Mouse (Mus musculus): ENCODE measurements around the gene Slc38a10. TPM values are rescaled to one million over a fixed set of nuclear protein-coding genes. Genes with fewer than 3 reads are reported as not detected.

Slc38a10 gene
- polyA plus RNA-seq, 1 experiment from 2014 or later: 42.0 TPM

DNA sequence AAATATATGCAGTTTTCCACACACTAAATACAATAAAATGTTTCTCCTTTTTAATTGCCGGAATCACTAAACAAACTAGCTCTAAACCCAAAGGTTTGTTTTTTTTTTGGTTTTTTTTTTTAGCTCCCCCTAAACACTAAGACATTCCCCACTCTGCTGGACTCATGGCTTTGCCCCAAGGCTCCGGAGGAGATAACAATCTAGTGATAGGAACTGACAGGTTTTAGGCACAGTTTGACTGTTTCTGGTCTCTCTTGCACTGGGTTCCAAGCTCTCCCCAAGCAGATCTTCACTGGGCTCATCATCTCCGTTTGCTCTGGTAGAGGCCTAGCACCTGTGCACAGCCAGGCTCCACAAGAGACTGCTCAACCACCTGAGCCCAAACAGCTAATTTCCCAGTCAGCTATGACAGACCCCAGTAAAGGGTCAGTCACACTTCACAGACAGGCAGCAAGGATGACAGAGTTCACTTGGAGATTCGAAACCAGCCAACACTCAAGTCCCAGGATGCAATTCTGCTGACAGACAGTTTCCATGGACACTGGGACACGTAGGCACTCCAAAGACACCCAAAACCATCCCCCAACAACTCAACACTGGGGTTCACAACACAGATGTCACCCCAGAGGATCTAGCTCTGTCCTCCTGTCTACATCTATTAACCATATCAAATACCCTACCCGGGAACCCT, 1.5 kb downstream of the Slc38a10 start:
- ATAC-seq (ENCODE audit: low read depth): no peak
- Histone ChIP-seq H3K9me3 (replicated peaks; ENCODE audit: control insufficient read depth, low read length) (no peaks in the 10 kb centered on the region), H3K27me3 (ENCODE audit: control insufficient read depth, insufficient read depth, low read depth, low read length) (no peaks in the 10 kb centered on the region), H3K4me1 (ENCODE audit: control insufficient read depth, low read depth, low read length) (peaks cover 20% of the 10 kb centered on the region), H3K9ac (ENCODE audit: low read depth, low read length) (peak overlapping the region; percentile 89), H3K36me3 (ENCODE audit: control insufficient read depth, insufficient read depth) (no peaks in the 10 kb centered on the region), H3K4me3 (ENCODE audit: low read depth, low read length) (peak overlapping the region; percentile 81), H3K4me2 (ENCODE audit: low read depth, low read length) (peak overlapping the region; percentile 82), H3K27ac (ENCODE audit: low read length) (peak overlapping the region; percentile 83)
- 21% methylated on average over 6 of the region's 6 CpGs for WGBS (ENCODE audit: insufficient replicate concordance)

DNA sequence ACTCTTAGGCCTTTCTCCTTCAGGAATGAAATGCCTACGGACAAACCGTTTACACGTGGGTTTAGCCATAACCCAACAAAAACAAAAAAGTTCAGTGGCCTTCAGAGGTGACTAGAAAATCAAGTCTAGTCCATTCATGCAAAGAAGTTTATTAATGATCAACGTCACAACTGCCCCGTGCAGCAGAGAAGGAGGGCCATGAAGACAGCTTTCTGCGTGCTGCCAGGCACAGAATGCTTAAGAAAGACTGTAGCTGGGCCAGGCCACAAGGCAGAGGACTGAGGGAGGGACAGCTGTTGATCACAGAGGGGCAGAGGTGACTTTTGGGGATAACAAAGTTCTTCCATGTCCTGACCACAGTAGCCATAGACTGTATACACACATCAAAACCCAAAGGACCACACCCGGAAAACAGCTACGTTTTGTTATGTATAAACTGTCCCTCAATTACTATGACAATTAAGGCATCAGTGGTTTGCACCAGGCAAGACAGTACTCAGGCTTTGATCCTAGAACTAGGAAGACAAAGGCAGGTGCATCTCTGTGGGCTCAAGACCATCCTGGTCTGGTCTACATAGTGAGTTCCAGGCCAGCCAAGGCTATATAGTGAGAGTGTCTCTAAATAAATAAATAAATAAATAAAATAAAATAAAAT, 2.8 kb downstream of the Slc38a10 start:
- WGBS (ENCODE audit: insufficient replicate concordance): 76% methylated on average over 8 of the region's 8 CpGs
- no peak for ATAC-seq (ENCODE audit: low read depth)
- no peak overlapping the region for H3K27ac ChIP-seq (ENCODE audit: low read length)
- H3K4me3 ChIP-seq (ENCODE audit: low read depth, low read length): no peak overlapping the region
- H3K9ac ChIP-seq (ENCODE audit: low read depth, low read length): no peak overlapping the region
- no peaks in the 10 kb centered on the region for H3K27me3 ChIP-seq (ENCODE audit: control insufficient read depth, insufficient read depth, low read depth, low read length)
- H3K36me3 ChIP-seq (ENCODE audit: control insufficient read depth, insufficient read depth): no peaks in the 10 kb centered on the region
- peaks cover 20% of the 10 kb centered on the region for H3K4me1 ChIP-seq (ENCODE audit: control insufficient read depth, low read depth, low read length)
- H3K4me2 ChIP-seq (ENCODE audit: low read depth, low read length): no peak overlapping the region
- H3K9me3 ChIP-seq (replicated peaks; ENCODE audit: control insufficient read depth, low read length): no peaks in the 10 kb centered on the region

DNA sequence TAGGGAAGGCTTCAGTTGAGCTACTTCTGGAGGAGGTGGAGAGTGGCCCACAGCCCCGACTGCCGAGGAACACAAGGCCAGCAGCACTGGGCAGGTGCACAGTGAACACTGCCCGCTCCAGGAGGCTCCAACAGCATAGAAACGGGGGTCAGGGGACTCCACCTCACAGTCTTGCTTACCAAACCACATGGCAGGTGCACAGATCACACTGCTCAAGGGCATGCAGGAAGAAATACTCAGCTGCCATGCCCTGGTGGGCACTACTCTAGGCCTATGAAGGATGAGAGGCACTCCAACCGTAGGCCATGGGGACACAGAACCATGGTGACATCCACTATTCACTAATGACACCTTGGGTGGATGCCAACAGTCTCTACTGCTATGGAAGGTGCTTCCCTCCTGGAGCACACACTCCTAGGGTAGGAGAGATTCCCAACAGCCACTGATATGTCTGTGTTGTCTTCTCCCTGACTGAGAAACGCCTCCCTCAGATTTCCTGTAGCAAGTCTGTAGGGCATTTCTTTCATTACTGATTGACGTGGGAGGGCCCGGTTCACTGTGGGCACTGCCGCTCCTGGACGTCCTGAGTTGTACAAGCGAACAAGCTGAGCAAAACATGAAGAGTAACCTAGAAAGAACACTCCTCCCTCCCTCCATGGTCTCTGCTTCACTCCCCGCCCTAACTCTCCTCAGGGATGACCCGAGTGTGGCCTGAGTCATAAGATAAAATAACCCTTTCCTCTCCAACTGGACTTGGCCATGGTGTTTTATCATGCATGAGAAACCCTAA, 7.2 kb downstream of the Slc38a10 start:
- no peaks in the 10 kb centered on the region for H3K27me3 ChIP-seq (ENCODE audit: control insufficient read depth, insufficient read depth, low read depth, low read length)
- no peak overlapping the region for H3K4me3 ChIP-seq (ENCODE audit: low read depth, low read length)
- WGBS (ENCODE audit: insufficient replicate concordance): 62% methylated on average over 13 of the region's 13 CpGs
- H3K36me3 ChIP-seq (ENCODE audit: control insufficient read depth, insufficient read depth): peaks cover 6% of the 10 kb centered on the region
- H3K9me3 ChIP-seq (replicated peaks; ENCODE audit: control insufficient read depth, low read length): no peaks in the 10 kb centered on the region
- no peak overlapping the region for H3K27ac ChIP-seq (ENCODE audit: low read length)
- H3K9ac ChIP-seq (ENCODE audit: low read depth, low read length): no peak overlapping the region
- no peak for ATAC-seq (ENCODE audit: low read depth)
- H3K4me2 ChIP-seq (ENCODE audit: low read depth, low read length): no peak overlapping the region
- H3K4me1 ChIP-seq (ENCODE audit: control insufficient read depth, low read depth, low read length): peaks cover 20% of the 10 kb centered on the region

DNA sequence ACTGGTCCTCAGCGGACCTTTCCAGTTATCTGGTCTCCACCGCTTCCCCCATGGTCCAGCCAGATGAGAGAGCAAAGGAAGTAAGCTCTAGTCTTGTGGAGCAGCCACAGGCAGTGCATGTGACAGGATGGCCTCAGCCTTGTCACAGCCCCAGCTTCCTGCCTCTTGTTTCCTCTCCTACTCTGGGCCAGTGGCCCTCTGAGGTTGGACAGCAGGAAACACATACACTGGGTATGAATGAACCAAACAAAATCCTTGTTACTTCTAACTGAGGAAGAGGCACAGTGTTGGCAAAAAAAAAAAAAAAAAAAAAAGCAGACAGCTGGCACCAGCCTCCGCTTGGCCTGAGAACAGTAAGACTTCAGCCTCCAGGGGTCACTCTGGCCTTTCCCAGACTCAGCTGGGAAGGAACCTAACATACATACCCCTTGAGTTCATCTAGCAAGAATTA, 8.5 kb downstream of the Slc38a10 start:
- Histone ChIP-seq H3K27me3 (ENCODE audit: control insufficient read depth, insufficient read depth, low read depth, low read length) (no peaks in the 10 kb centered on the region), H3K27ac (ENCODE audit: low read length) (peak overlapping the region; percentile 28; the same call in 1 of the 2 replicates), H3K9ac (ENCODE audit: low read depth, low read length) (no peak overlapping the region), H3K9me3 (replicated peaks; ENCODE audit: control insufficient read depth, low read length) (no peaks in the 10 kb centered on the region), H3K4me2 (ENCODE audit: low read depth, low read length) (no peak overlapping the region), H3K4me3 (ENCODE audit: low read depth, low read length) (no peak overlapping the region), H3K4me1 (ENCODE audit: control insufficient read depth, low read depth, low read length) (peaks cover 26% of the 10 kb centered on the region), H3K36me3 (ENCODE audit: control insufficient read depth, insufficient read depth) (peaks cover 6% of the 10 kb centered on the region)
- ATAC-seq (ENCODE audit: low read depth): peak; percentile 66
- 33% methylated on average over 3 of the region's 3 CpGs for WGBS (ENCODE audit: insufficient replicate concordance)

DNA sequence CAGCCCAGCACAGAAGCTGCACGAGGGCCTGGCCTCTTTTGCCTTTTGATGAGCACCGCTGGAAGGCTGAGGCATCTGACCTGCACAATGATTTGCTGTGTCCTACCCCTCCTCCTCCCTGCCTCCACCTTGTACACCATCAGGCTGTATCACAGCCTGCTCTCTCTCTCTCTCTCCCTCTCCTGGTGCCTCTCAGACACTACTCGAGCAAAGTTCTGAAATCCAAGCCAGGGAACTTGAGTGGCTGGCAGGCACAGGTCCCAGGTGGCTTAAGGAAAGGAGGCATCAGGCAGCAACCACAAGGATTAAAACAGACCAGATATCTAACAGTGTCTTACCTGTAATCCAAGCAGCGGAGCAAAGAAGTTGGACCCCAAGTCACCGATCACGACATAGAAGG, 10.9 kb downstream of the Slc38a10 start:
- no peak for ATAC-seq (ENCODE audit: low read depth)
- 76% methylated on average over 6 of the region's 6 CpGs for WGBS (ENCODE audit: insufficient replicate concordance)
- Histone ChIP-seq H3K36me3 (ENCODE audit: control insufficient read depth, insufficient read depth) (peaks cover 6% of the 10 kb centered on the region), H3K9me3 (replicated peaks; ENCODE audit: control insufficient read depth, low read length) (no peaks in the 10 kb centered on the region), H3K4me1 (ENCODE audit: control insufficient read depth, low read depth, low read length) (peaks cover 48% of the 10 kb centered on the region), H3K4me3 (ENCODE audit: low read depth, low read length) (no peak overlapping the region), H3K27ac (ENCODE audit: low read length) (no peak overlapping the region), H3K9ac (ENCODE audit: low read depth, low read length) (no peak overlapping the region), H3K27me3 (ENCODE audit: control insufficient read depth, insufficient read depth, low read depth, low read length) (no peaks in the 10 kb centered on the region), H3K4me2 (ENCODE audit: low read depth, low read length) (no peak overlapping the region)

DNA sequence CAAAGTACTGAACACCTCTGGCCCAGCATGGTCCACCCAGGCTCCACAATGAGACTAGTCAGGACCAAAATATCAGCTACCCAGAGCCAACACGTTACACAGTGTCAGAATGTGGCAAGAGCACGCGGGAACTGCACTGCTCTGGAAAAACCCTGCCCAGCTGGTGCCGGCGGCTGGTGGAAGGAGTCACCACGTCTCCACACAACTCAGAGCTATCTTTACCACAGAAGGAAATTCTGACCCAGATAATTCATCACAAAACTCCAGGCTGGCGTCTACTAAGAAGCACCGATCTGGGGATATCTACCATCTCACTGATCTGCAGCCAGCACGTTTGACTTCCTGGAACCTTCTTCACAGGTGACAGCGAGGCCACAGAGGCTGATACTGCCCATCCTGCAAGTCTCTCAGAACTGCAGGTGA, 11.8 kb downstream of the Slc38a10 start:
- Histone ChIP-seq H3K27me3 (ENCODE audit: control insufficient read depth, insufficient read depth, low read depth, low read length) (no peaks in the 10 kb centered on the region), H3K9me3 (replicated peaks; ENCODE audit: control insufficient read depth, low read length) (no peaks in the 10 kb centered on the region), H3K27ac (ENCODE audit: low read length) (peak overlapping the region; percentile 17; the same call in 1 of the 2 replicates), H3K4me1 (ENCODE audit: control insufficient read depth, low read depth, low read length) (peaks cover 56% of the 10 kb centered on the region), H3K4me2 (ENCODE audit: low read depth, low read length) (no peak overlapping the region), H3K4me3 (ENCODE audit: low read depth, low read length) (no peak overlapping the region), H3K36me3 (ENCODE audit: control insufficient read depth, insufficient read depth) (peaks cover 10% of the 10 kb centered on the region), H3K9ac (ENCODE audit: low read depth, low read length) (no peak overlapping the region)
- ATAC-seq (ENCODE audit: low read depth): no peak
- 27% methylated on average over 10 of the region's 10 CpGs for WGBS (ENCODE audit: insufficient replicate concordance)

DNA sequence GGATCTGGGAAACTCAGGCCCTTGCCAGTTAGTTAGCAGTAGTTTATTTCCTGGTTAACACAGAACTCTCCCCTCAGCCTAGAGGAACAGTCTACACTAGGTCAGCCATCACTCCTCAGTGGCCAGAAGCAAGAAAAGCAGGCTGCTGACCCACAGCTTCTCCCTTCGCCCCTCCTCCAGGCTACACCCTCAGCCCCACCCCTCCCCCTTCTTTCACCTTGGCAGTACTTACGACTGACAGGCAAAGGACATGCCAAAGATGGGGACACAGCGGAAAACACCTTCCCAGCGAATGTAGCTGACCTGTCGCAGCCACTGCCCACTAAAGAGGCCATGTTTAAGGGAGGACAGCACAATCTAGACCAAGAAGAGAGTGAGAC, 13.5 kb downstream of the Slc38a10 start:
- H3K9me3 ChIP-seq (replicated peaks; ENCODE audit: control insufficient read depth, low read length): no peaks in the 10 kb centered on the region
- H3K9ac ChIP-seq (ENCODE audit: low read depth, low read length): 0 out of 2 replicates have a peak overlapping the region, but pooled peaks have one; percentile 12
- H3K4me2 ChIP-seq (ENCODE audit: low read depth, low read length): peak overlapping the region; percentile 43

DNA sequence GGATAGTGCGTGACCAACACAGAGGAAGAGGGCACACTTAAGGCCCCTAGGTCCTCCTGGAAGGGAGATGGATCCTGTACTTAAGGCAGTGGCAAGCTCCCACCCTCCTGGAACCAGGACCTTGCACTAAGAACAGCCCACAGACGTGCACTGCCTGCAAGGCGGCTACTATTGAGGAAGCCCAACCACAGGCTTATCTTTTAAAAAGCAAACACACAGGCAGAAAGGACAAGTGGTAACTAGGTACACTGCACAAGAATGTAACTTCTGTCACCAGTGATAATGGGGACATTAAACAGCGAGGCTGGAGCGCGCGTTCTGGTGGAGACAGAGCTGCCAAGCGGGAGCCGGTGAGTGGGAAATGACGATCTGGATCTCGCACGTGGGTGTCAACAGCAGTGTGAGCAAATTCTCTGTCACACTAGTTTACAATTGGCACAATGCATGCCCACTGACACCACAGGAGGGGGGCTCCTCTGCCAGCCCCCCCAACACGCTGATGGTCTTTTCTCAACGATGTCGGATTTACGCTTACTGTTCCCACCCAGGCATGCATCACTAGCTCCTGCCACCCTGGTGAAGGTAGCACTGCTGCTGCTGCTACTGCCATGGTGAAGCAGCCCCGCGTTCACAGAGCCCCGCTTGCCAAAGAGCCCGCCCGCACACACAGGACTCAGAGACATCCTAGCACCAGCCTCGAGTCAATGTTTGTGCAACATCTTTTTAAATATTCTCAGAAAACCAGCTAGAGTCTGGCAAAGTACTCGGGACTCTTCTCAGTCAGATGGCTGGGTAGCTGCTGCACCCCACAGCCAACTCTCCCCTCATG, 14.1 kb downstream of the Slc38a10 start:
- Histone ChIP-seq H3K4me3 (ENCODE audit: low read depth, low read length) (peak overlapping the region; percentile 6; the same call in 1 of the 2 replicates), H3K36me3 (ENCODE audit: control insufficient read depth, insufficient read depth) (peaks cover 14% of the 10 kb centered on the region), H3K27me3 (ENCODE audit: control insufficient read depth, insufficient read depth, low read depth, low read length) (no peaks in the 10 kb centered on the region), H3K9ac (ENCODE audit: low read depth, low read length) (peak overlapping the region; percentile 34; the same call in 1 of the 2 replicates), H3K4me2 (ENCODE audit: low read depth, low read length) (peak overlapping the region; percentile 43), H3K9me3 (replicated peaks; ENCODE audit: control insufficient read depth, low read length) (no peaks in the 10 kb centered on the region), H3K4me1 (ENCODE audit: control insufficient read depth, low read depth, low read length) (peaks cover 51% of the 10 kb centered on the region), H3K27ac (ENCODE audit: low read length) (peak overlapping the region; percentile 82)
- 27% methylated on average over 23 of the region's 23 CpGs for WGBS (ENCODE audit: insufficient replicate concordance)
- peak; percentile 84 for ATAC-seq (ENCODE audit: low read depth)

More for the DNA sequence above, 13.5 kb downstream of the Slc38a10 start:
- peak overlapping the region; percentile 82 for H3K27ac ChIP-seq (ENCODE audit: low read length)
- WGBS (ENCODE audit: insufficient replicate concordance): 38% methylated on average over 5 of the region's 5 CpGs
- peaks cover 51% of the 10 kb centered on the region for H3K4me1 ChIP-seq (ENCODE audit: control insufficient read depth, low read depth, low read length)
- H3K36me3 ChIP-seq (ENCODE audit: control insufficient read depth, insufficient read depth): peaks cover 14% of the 10 kb centered on the region
- H3K4me3 ChIP-seq (ENCODE audit: low read depth, low read length): no peak overlapping the region
- no peak for ATAC-seq (ENCODE audit: low read depth)
- no peaks in the 10 kb centered on the region for H3K27me3 ChIP-seq (ENCODE audit: control insufficient read depth, insufficient read depth, low read depth, low read length)
